Mouse (Mus musculus) stomach, embryonic 16.5 days (tissue): ENCODE data around the gene Nedd4. TPM values are rescaled to one million over a fixed set of nuclear protein-coding genes. Genes with fewer than 3 reads are reported as not detected.

Experiments used
- ATAC-seq: fragments of 200-750 bp; cut with Nextera tagmentation; 2 replicates; pipeline ENCODE4 v1.8.0; 2017; ENCODE audit warnings: moderate number of reproducible peaks, moderate TSS enrichment; ENCODE audit not compliant: insufficient read depth, low FRiP score
- H3K27ac ChIP-seq: fragments of 300-500 bp; sonication (generic); 2 replicates; pipeline ENCODE4 v1.5.1; 2014; ENCODE audit warnings: low read length
- H3K27me3 ChIP-seq: fragments of 300-500 bp; sonication (generic); 2 replicates; pipeline ENCODE4 v1.6.1; 2014; ENCODE audit warnings: low read length, control low read depth, mixed read lengths; ENCODE audit not compliant: control insufficient read depth, insufficient read depth
- H3K36me3 ChIP-seq: fragments of 300-500 bp; sonication (generic); 2 replicates; pipeline ENCODE4 v1.6.1; 2014; ENCODE audit warnings: low read length; ENCODE audit not compliant: control insufficient read depth, insufficient read depth
- H3K4me1 ChIP-seq: fragments of 300-500 bp; sonication (generic); 2 replicates; pipeline ENCODE4 v1.6.1; 2014; ENCODE audit warnings: low read length, control low read depth, mixed read lengths; ENCODE audit not compliant: control insufficient read depth, insufficient read depth
- H3K4me2 ChIP-seq: fragments of 300-500 bp; sonication (generic); 2 replicates; pipeline ENCODE4 v1.6.1; 2014; ENCODE audit warnings: low read depth, low read length, mixed read lengths
- H3K4me3 ChIP-seq: fragments of 300-500 bp; sonication (generic); replicated peaks from 2 replicates; pipeline ENCODE4 v1.5.1; 2014; ENCODE audit warnings: mild to moderate bottlenecking, low read length
- H3K9ac ChIP-seq: fragments of 300-500 bp; sonication (generic); 2 replicates; pipeline ENCODE4 v1.6.1; 2014; ENCODE audit warnings: low read length
- H3K9me3 ChIP-seq: fragments of 300-500 bp; sonication (generic); replicated peaks from 2 replicates; pipeline ENCODE4 v1.6.1; 2016; ENCODE audit warnings: low read length, control low read depth; ENCODE audit not compliant: control insufficient read depth
- WGBS: fragments of 180-500 bp; shearing (Covaris S2); extraction: QIAGEN DNeasy Blood & Tissue Kit; methylation state at CpG from one replicate; pipeline ENCODE4 v1.1.7; 2014; 5-methylcytosine and 5-hydroxymethylcytosine counted together
- polyA plus RNA-seq: library from polyadenylated mRNA; unstranded; fragments of >200 nt; fragmentation: Nextera tagmentation; extraction: Ambion mirVana; gene quantifications from 2 replicates; pipeline ENCODE4 v1.2.1, GENCODE M21; 2015

The Nedd4 gene
- polyA plus RNA-seq, 1 experiment from 2014 or later = 548 TPM

DNA sequence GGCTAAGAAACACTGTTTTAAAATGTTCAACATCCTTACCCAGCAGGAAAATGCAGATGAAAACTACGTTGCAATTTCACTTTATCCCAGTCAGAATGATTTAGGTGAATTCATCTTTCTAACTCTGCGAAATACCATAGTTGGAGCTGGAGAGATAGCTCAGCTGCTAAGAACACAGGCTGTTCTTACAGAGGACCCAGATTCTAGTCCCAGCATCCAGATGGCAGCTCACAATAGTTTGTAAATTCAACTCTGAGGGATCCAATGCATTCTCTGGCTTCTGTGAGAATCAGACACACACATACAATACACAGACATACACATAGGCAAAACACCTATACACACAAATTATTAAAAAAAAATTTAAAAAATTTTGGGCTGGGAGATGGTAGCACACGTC lies 133.1 kb downstream of the Nedd4 start:
- 0 out of 2 replicates have a peak, but pooled peaks cover 8% of the 10 kb centered on the region for H3K4me1 ChIP-seq
- H3K4me3 ChIP-seq = no peak overlapping the region
- WGBS = 69% methylated on average over 3 of the region's 3 CpGs
- no peaks in the 10 kb centered on the region for H3K36me3 ChIP-seq
- no peak overlapping the region for H3K4me2 ChIP-seq
- H3K27ac ChIP-seq = no peak overlapping the region
- no peaks in the 10 kb centered on the region for H3K9me3 ChIP-seq
- H3K27me3 ChIP-seq = no peaks in the 10 kb centered on the region
- no peak overlapping the region for H3K9ac ChIP-seq
- no peak for ATAC-seq

DNA sequence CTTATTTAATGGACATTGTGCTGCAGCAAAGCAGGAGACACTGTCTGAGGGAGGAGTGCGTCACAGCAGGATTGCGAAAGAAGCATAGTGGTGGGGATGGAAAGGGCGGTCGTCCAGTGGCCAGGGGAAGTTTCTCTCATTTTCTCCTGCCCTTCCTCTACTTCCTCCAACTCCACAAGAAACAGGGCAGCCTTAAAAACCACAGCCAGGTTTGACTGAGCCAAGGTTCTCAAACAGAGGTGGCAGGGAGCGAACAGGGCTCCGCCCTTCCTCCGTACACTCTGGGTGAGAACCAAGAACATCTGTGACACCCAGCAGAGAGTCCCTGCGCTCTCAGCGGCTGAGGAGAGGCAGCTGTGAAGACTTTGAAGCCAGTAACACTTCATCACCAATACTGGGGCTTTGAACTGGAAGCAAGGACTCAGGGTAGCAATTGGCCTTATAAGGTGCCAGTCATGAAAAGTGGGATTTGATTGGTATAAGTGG lies 135.0 kb downstream of the Nedd4 start:
- Histone ChIP-seq H3K4me1 (no peaks in the 10 kb centered on the region), H3K4me3 (no peak overlapping the region), H3K4me2 (no peak overlapping the region), H3K9me3 (no peaks in the 10 kb centered on the region), H3K27ac (no peak overlapping the region), H3K27me3 (no peaks in the 10 kb centered on the region), H3K9ac (0 out of 2 replicates have a peak overlapping the region, but pooled peaks have one; percentile 39), H3K36me3 (no peaks in the 10 kb centered on the region)
- no peak for ATAC-seq
- WGBS = 33% methylated on average over 9 of the region's 9 CpGs

Other genes with a start within 250 kb of the Nedd4 start
- gene Mns1, start 224.3 kb upstream of the Nedd4 start, polyA plus RNA-seq = 17.4 and 23.8 TPM in 2 replicates
- 18.6 and 19.2 TPM in 2 replicates for gene Tex9, start 170.1 kb upstream of the Nedd4 start, polyA plus RNA-seq
- 7.4 and 8.8 TPM in 2 replicates for gene Rfx7, start 130.1 kb upstream of the Nedd4 start, polyA plus RNA-seq
- gene Prtg, start 144.5 kb downstream of the Nedd4 start, polyA plus RNA-seq = 0.25 and 0.31 TPM in 2 replicates